Mouse (Mus musculus): ENCODE measurements around the gene Best1. TPM values are rescaled to one million over a fixed set of nuclear protein-coding genes. Genes with fewer than 3 reads are reported as not detected.

Gene Best1
- polyA plus RNA-seq, 1 experiment from 2014 or later = 1.1 TPM

DNA sequence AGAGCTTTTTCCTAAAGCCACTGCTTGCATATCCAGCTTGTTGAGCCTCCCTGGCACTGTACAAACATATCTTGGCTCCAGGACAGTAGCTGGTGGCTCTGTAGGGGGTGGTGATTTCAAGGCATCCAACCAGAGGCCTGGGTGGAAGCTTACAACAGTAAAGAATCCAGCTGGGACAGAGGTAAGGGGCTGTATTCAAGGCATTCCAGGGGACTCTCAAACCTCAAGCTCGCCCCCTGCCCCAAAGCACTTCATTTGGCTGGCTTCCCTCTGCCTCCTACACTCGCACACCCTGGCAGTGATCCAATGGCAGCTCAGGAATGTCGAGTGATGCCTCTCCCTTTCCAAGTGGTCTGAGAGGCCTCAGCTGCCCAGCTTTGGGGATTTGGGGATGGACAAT lies 37.5 kb upstream of the Best1 start:
- Histone ChIP-seq H3K27me3 (peaks cover 24% of the 10 kb centered on the region), H3K36me3 (no peaks in the 10 kb centered on the region), H3K4me3 (no peak overlapping the region), H3K9me3 (no peaks in the 10 kb centered on the region), H3K27ac (replicated peaks) (no peak overlapping the region), H3K4me2 (replicated peaks) (no peak overlapping the region), H3K4me1 (peaks cover 14% of the 10 kb centered on the region), H3K9ac (replicated peaks) (no peak overlapping the region)
- WGBS = 30% methylated on average over 3 of the region's 3 CpGs
- ATAC-seq (ENCODE audit: low FRiP score, low read depth) = no peak

DNA sequence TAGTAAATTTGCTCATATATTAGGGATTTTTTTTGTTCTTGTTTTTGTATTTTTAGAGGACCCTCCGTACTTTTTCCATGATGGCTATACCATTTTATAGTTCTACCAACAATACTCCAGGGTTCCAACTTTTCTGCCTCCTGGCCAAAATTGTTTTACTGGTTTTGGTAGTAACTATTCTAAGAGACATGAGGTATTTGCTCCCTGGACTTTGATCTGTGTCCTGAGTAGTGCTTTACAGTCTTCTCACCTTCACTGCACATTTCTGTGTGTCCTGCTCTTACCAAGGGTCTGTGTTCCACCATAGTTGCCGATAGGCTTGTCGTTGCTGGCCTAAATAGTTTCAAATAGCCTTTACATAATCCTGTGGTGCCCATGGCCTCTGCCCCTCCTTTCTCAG lies 36.9 kb upstream of the Best1 start:
- Histone ChIP-seq H3K4me3 (no peak overlapping the region), H3K36me3 (no peaks in the 10 kb centered on the region), H3K4me2 (replicated peaks) (no peak overlapping the region), H3K4me1 (peaks cover 14% of the 10 kb centered on the region), H3K9ac (replicated peaks) (no peak overlapping the region), H3K9me3 (no peaks in the 10 kb centered on the region), H3K27me3 (peaks cover 20% of the 10 kb centered on the region), H3K27ac (replicated peaks) (no peak overlapping the region)
- ATAC-seq (ENCODE audit: low FRiP score, low read depth) = no peak
- WGBS = 79% methylated on average over 3 of the region's 3 CpGs

DNA sequence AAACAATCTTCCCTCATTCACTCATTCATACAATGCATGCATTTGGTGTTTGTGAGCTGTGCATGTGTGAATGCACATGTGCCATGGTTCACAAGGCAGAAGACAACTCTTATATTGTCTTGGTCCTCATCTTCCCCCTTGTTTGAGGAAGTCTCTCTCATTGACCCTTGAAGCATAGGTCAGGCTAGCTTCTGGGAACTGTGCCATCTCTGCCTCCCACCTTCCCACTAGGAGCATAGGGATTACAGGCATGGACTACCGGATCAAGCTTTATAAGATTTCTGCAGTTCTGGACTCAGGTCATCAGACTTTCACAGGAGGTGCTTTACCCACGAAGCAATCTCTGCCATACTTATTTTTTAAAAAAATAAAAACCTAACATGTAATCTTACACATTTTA lies 36.1 kb upstream of the Best1 start:
- WGBS = 67% methylated on average over 2 of the region's 2 CpGs
- H3K27ac ChIP-seq (replicated peaks) = no peak overlapping the region
- H3K4me1 ChIP-seq = peaks cover 14% of the 10 kb centered on the region
- peaks cover 16% of the 10 kb centered on the region for H3K27me3 ChIP-seq
- ATAC-seq (ENCODE audit: low FRiP score, low read depth) = no peak
- H3K4me3 ChIP-seq = no peak overlapping the region
- H3K4me2 ChIP-seq (replicated peaks) = no peak overlapping the region
- no peaks in the 10 kb centered on the region for H3K36me3 ChIP-seq
- H3K9ac ChIP-seq (replicated peaks) = no peak overlapping the region
- no peaks in the 10 kb centered on the region for H3K9me3 ChIP-seq

DNA sequence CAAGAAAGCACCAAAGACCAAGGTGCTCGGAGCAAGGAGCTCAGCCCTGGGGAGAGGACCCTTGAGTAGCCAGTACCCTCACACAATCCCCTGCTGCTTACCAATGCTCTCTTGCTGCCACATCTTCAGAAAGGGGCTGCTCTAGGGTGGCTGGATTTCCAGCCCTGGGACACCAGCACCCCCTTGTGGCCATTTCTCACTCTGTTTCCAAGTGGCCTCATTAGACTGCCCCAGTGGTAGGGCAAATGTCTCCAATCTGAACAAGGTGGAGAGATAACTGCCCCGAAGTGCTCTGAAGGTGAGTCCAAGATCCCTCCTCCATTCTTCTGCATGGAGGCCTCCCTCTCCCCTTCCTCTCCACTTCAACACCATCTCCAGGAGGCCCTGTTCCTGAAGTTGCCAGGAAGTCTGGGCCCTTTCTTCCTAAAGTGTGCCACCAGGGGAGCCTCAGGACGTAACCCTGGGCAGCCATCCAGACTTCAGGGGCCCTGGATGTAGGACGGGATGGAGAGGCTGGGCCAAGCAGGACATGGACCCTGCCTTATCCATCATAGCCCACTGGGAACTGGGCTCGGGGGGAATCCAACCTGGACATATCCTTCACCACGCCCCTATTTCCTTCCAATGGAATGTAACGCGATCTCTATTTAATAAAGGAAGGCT lies 33.5 kb upstream of the Best1 start:
- H3K4me3 ChIP-seq = no peak overlapping the region
- H3K4me2 ChIP-seq (replicated peaks) = no peak overlapping the region
- no peaks in the 10 kb centered on the region for H3K9me3 ChIP-seq
- H3K9ac ChIP-seq (replicated peaks) = no peak overlapping the region
- no peaks in the 10 kb centered on the region for H3K4me1 ChIP-seq
- no peaks in the 10 kb centered on the region; the same call in 1 of the 2 replicates for H3K27me3 ChIP-seq
- H3K27ac ChIP-seq (replicated peaks) = no peak overlapping the region
- WGBS = 60% methylated on average over 8 of the region's 8 CpGs
- ATAC-seq (ENCODE audit: low FRiP score, low read depth) = peak; percentile 84
- H3K36me3 ChIP-seq = no peaks in the 10 kb centered on the region

DNA sequence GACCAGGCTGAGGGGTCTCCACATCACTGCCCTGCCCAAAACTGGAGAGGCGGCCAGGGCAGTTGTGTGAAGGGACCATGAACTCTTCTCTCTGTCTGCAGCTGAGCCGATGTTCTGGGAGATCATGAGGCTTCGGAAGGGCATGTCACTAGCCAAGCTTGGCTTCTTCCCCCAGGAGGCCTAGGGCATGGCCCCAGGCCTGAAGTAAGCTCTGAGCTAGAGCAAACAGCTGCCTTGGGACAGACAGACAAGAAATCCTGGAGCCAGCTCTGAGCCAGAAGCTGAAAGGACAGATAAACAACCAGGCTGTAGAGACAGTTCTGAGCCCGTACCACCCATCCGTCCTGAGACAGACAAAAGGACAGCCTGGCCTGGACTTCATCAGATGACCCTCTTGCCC lies 32.9 kb upstream of the Best1 start:
- Histone ChIP-seq H3K4me1 (no peaks in the 10 kb centered on the region), H3K9me3 (no peaks in the 10 kb centered on the region), H3K4me3 (no peak overlapping the region), H3K4me2 (replicated peaks) (no peak overlapping the region), H3K27me3 (no peaks in the 10 kb centered on the region), H3K27ac (replicated peaks) (no peak overlapping the region), H3K9ac (replicated peaks) (no peak overlapping the region), H3K36me3 (no peaks in the 10 kb centered on the region)
- 59% methylated on average over 5 of the region's 5 CpGs for WGBS
- peak; percentile 10; the same call in 1 of the 2 replicates for ATAC-seq (ENCODE audit: low FRiP score, low read depth)

DNA sequence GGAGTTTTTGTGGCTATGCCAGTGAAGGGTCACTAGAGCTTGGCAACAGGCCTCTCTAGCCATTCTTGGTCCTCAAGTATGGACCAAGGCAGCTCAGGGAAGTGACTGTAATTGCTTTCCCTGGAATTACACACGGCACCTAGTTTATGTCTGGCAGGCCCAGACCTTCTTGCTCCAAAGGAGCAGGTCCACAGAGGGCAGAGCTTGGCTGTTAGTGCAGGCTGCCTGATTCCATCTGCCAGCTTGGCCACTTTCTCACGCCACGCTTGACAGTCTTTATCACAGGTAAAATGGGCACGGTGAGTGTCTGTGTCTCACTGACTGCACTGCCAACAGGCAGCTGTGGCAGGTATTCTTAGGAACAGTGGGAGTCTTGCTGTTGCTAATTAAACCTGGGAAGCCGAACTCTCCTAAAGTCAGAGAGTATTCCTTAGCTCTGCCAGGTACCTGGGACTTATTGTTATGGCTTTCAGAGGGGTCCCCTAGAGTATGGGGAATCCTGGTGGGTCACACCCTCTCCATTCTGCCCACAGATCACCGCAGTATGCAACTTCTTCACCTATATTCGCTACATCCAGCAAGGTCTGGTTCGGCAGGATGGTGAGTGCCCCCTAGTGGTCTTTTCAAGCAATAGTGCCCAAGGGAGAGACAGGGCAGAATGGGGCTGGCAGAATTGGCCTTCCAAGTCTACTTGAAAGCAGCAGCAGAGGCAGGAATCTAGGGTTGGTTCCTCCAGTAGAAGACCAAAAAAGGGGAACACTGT lies 32.0 kb upstream of the Best1 start:
- WGBS = 38% methylated on average over 8 of the region's 8 CpGs
- H3K27ac ChIP-seq (replicated peaks) = no peak overlapping the region
- H3K9ac ChIP-seq (replicated peaks) = no peak overlapping the region
- peak; percentile 50 for ATAC-seq (ENCODE audit: low FRiP score, low read depth)
- H3K4me3 ChIP-seq = no peak overlapping the region
- H3K36me3 ChIP-seq = no peaks in the 10 kb centered on the region
- H3K9me3 ChIP-seq = no peaks in the 10 kb centered on the region
- H3K4me1 ChIP-seq = no peaks in the 10 kb centered on the region
- no peaks in the 10 kb centered on the region for H3K27me3 ChIP-seq
- H3K4me2 ChIP-seq (replicated peaks) = no peak overlapping the region

DNA sequence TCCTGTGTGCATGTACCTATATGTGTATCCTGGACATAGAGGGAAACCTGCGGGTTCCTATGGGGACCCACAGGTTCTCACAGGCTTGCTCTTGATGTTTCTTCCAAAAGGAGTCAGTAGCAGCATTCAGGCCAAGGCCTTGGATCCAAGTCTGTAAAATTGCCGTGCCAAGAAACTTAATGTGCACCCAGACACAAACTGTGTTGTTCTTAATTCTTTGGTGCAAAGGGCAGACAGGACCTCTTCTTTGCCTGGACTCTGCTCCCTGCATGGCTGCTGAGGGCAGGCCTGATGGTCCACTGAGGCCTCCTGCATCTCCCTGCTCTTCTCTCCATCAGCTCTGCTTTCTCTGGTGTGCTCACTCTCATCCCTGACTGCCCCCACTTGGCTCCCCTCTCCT lies 28.3 kb upstream of the Best1 start:
- no peak for ATAC-seq (ENCODE audit: low FRiP score, low read depth)
- H3K27ac ChIP-seq (replicated peaks) = no peak overlapping the region
- no peaks in the 10 kb centered on the region for H3K27me3 ChIP-seq
- H3K9ac ChIP-seq (replicated peaks) = no peak overlapping the region
- no peak overlapping the region for H3K4me3 ChIP-seq
- H3K4me2 ChIP-seq (replicated peaks) = no peak overlapping the region
- no peaks in the 10 kb centered on the region for H3K4me1 ChIP-seq
- H3K36me3 ChIP-seq = no peaks in the 10 kb centered on the region
- 87% methylated on average over 2 of the region's 2 CpGs for WGBS
- no peaks in the 10 kb centered on the region for H3K9me3 ChIP-seq

DNA sequence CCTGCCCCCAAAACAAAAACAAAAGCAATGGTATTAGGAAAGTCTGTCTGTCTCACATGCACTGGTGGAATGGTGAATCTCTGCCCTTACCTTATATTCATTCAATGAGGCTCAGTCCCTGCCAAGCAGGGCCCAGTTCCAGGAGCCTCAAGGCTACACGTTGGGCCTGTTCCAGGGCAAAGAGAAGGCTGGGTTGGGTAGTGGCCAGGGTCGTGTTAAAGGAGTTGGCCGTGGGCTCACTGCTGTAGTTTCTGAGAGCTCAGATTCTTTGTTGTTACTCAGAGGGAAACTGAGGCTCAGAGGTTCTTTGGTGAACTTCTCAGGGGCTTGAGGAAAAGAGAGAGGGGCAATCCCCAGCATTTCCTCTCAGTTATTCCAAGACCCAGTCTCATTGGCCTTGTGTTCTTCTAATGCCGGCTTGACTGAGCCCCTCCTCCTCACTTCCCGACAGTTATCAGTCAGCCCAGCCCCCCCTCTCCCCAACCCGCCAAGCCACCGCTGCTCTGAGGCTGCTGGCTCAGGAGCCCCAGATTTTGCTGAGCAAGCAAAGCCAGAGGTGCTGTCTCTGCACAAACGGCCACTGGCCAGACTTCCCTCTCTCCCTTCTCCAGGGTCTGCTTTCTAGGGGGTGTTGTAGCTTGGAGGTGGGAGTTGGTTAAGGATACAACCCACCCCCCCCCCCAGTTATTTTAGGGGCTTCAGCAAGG lies 23.9 kb upstream of the Best1 start:
- Histone ChIP-seq H3K27me3 (no peaks in the 10 kb centered on the region), H3K4me2 (replicated peaks) (no peak overlapping the region), H3K4me3 (no peak overlapping the region), H3K27ac (replicated peaks) (no peak overlapping the region; the same call in 1 of the 2 replicates), H3K9me3 (no peaks in the 10 kb centered on the region), H3K4me1 (peaks cover 7% of the 10 kb centered on the region; the same call in 1 of the 2 replicates), H3K9ac (replicated peaks) (no peak overlapping the region), H3K36me3 (no peaks in the 10 kb centered on the region)
- no peak for ATAC-seq (ENCODE audit: low FRiP score, low read depth)
- 33% methylated on average over 8 of the region's 8 CpGs for WGBS

DNA sequence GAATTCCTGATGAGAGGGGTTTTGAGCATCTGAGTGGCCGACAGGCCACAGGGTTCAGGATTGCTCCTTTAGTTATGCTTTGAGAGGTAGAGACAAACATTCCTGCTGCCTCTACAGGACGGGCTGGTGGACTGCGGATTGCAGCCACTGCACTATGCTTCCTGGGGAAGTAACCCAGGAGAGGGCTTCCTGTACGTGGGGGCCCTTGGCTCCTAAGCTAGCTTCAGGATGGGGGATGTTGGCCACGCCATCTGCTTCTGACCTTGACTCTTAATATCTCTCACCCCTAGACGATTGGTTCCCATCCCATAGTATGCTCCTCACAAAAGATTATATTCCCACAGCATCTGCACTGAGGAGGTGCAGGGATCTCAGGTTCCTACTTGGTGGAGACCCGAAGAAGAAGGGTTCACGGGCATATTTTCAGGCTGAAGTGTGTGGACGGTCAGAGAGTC lies 21.9 kb upstream of the Best1 start:
- 64% methylated on average over 9 of the region's 9 CpGs for WGBS
- Histone ChIP-seq H3K27me3 (peaks cover 16% of the 10 kb centered on the region), H3K9me3 (no peaks in the 10 kb centered on the region), H3K27ac (replicated peaks) (no peak overlapping the region), H3K4me3 (no peak overlapping the region), H3K4me1 (peaks cover 18% of the 10 kb centered on the region), H3K4me2 (replicated peaks) (no peak overlapping the region), H3K36me3 (no peaks in the 10 kb centered on the region), H3K9ac (replicated peaks) (no peak overlapping the region)
- ATAC-seq (ENCODE audit: low FRiP score, low read depth) = no peak

DNA sequence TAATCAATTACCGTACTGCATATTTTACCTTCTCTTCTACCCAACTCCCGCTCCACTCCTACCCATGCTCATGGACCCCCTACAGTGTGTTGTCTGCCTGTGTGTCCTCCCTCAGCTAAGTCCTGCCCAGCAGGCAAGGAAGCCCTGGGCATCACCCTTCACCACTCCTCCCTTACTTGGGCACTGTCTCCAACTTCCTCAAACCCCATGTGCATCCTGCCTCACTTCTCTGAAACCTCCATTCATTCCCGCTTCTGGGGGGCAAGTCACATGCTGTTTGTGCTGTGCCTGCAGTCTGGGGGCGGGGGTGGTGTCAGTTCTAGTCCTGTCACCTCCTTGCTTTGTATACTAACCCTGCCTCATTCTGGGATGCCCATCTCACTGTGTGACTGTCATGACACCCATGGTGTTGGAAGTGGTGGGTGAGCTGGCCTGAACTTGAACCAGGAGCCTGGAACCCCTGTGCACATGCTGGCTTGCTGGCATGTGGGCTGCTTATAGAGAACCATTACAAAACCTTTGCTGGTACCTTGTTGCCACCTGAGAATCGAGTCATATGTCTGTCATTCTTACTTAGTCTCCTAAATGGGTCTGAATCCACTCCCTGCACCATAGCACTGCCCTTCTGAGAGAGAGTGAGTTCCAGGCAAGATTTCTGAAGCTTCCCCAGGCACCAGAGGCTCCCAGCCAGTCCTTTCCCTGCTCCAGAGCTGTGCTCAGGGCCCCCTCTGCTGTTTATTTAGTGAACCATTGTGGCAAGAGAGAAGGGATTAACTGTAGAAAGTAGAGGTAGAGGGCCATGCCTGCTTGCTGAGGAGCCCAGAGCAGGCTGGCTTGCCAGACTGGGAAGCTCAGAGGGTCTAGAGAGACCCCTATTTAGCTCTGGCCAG lies 21.2 kb upstream of the Best1 start:
- Histone ChIP-seq H3K9me3 (no peaks in the 10 kb centered on the region), H3K9ac (replicated peaks) (0 out of 2 replicates have a peak overlapping the region, but pooled peaks have one; percentile 6), H3K27me3 (peaks cover 17% of the 10 kb centered on the region), H3K4me1 (peaks cover 23% of the 10 kb centered on the region), H3K4me3 (no peak overlapping the region), H3K4me2 (replicated peaks) (no peak overlapping the region), H3K27ac (replicated peaks) (no peak overlapping the region), H3K36me3 (no peaks in the 10 kb centered on the region)
- no peak for ATAC-seq (ENCODE audit: low FRiP score, low read depth)
- 70% methylated on average over 5 of the region's 5 CpGs for whole genome bisulfite sequencing

DNA sequence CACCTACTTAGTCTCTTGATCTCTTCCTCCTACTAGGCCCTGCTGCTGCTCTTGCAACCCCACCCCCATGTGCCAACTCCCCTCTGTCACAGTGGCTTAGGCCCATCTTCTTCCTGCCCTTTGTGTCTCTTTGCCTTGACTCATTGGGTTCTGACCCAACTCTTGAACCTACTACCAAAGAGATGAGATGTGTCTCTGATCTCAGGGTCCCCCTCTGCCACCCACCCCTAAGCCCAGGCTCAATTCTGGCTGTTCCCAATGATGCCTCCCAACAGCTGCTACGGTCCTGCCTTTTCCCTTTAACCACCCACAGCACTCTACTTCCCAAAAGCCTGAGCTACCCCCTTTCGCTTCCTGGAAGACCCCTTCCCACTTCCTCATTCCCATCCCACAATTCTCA lies 20.5 kb upstream of the Best1 start:
- peaks cover 26% of the 10 kb centered on the region for H3K4me1 ChIP-seq

More for the DNA sequence above, 20.5 kb upstream of the Best1 start:
- Histone ChIP-seq H3K27ac (replicated peaks) (no peak overlapping the region), H3K9ac (replicated peaks) (no peak overlapping the region), H3K36me3 (no peaks in the 10 kb centered on the region), H3K4me2 (replicated peaks) (no peak overlapping the region), H3K4me3 (no peak overlapping the region), H3K27me3 (peaks cover 19% of the 10 kb centered on the region), H3K9me3 (no peaks in the 10 kb centered on the region)
- no peak for ATAC-seq (ENCODE audit: low FRiP score, low read depth)
- 88% methylated on average over 2 of the region's 2 CpGs for WGBS
